Mouse (Mus musculus) MEL (cell line): ENCODE results near the gene Itga2b. TPM values are rescaled to one million over a fixed set of nuclear protein-coding genes. Genes with fewer than 3 reads are reported as not detected.

Experiments used
- DNase-seq: peaks from one replicate; pipeline ENCODE4 v3.0.0; 2011; ENCODE audit warnings: low read depth, low spot score
- H3K27ac ChIP-seq: 2 replicates; pipeline ENCODE4 v1.5.1; 2012; ENCODE audit warnings: low read depth, mild to moderate bottlenecking, control low read depth, low read length, moderate library complexity; ENCODE audit not compliant: control insufficient read depth
- H3K27me3 ChIP-seq, 2 experiments: fragments of 150-350 bp in 1 of 2; sonication (generic) in 1 of 2; 2 replicates each; pipeline ENCODE4 v1.6.1; 2012; ENCODE audit warnings: low read length in 2 of 2, mild to moderate bottlenecking in 2 of 2, improper control_type of control experiment in 1 of 2, moderate library complexity in 1 of 2; ENCODE audit not compliant: insufficient read depth in 2 of 2, control insufficient read depth in 1 of 2
- H3K36me3 ChIP-seq, 2 experiments: 2 replicates each; pipeline ENCODE4 v1.6.1; 2012 to 2014; ENCODE audit warnings: low read length in 2 of 2, improper control_type of control experiment in 1 of 2, inconsistent platforms in 1 of 2, mild to moderate bottlenecking in 1 of 2; ENCODE audit not compliant: insufficient read depth in 2 of 2, control insufficient read depth in 1 of 2
- H3K4me1 ChIP-seq, 2 experiments: fragments of 150-350 bp in 1 of 2; sonication (generic) in 1 of 2; 2 replicates each; pipeline ENCODE4 v1.6.1; 2012; ENCODE audit warnings: low read length in 2 of 2, improper control_type of control experiment in 1 of 2, mild to moderate bottlenecking in 1 of 2; ENCODE audit not compliant: insufficient read depth in 2 of 2, control insufficient read depth in 1 of 2
- H3K4me3 ChIP-seq, 2 experiments: fragments of 150-350 bp in 1 of 2; sonication (generic) in 1 of 2; 2 replicates each; pipeline ENCODE4 v1.5.1; 2012; ENCODE audit warnings: low read depth in 2 of 2, low read length in 2 of 2, mild to moderate bottlenecking in 2 of 2, moderate library complexity in 2 of 2, control low read depth in 1 of 2, improper control_type of control experiment in 1 of 2; ENCODE audit not compliant: control insufficient read depth in 1 of 2, insufficient read depth in 1 of 2
- H3K79me2 ChIP-seq: 2 replicates; pipeline ENCODE4 v1.6.1; 2012; ENCODE audit warnings: mild to moderate bottlenecking, low read length, moderate library complexity; ENCODE audit not compliant: control insufficient read depth, poor library complexity, insufficient read depth
- H3K9ac ChIP-seq: 2 replicates; pipeline ENCODE4 v1.6.1; 2012; ENCODE audit warnings: low read depth, mild to moderate bottlenecking, control low read depth, low read length, moderate library complexity; ENCODE audit not compliant: control insufficient read depth, poor library complexity, severe bottlenecking
- H3K9me3 ChIP-seq: fragments of 150-350 bp; sonication (generic); replicated peaks from 2 replicates; pipeline ENCODE4 v1.6.1; 2012; ENCODE audit warnings: mild to moderate bottlenecking, low read length, improper control_type of control experiment, moderate library complexity; ENCODE audit not compliant: insufficient read depth
- E2F4 ChIP-seq: IDR thresholded peaks from 2 replicates; pipeline ENCODE4 v1.6.1; 2011; ENCODE audit warnings: low read depth, low read length, improper control_type of control experiment, borderline replicate concordance
- GATA1 ChIP-seq: IDR thresholded peaks from 2 replicates; pipeline ENCODE4 v1.6.1; 2011; ENCODE audit warnings: low read depth, low read length, improper control_type of control experiment
- JUND ChIP-seq: IDR thresholded peaks from 2 replicates; pipeline ENCODE4 v1.6.1; 2011; ENCODE audit warnings: low read depth, mild to moderate bottlenecking, improper control_type of control experiment, low read length
- NELFE ChIP-seq: IDR thresholded peaks from 2 replicates; pipeline ENCODE4 v1.6.1; 2011; ENCODE audit warnings: low read depth, low read length, improper control_type of control experiment
- NRF1 ChIP-seq: IDR thresholded peaks from 2 replicates; pipeline ENCODE4 v1.6.1; 2014; ENCODE audit warnings: low read depth, mild to moderate bottlenecking, inconsistent platforms, low read length, improper control_type of control experiment, moderate library complexity; ENCODE audit not compliant: poor library complexity, insufficient read depth, severe bottlenecking
- POLR2AphosphoS2 ChIP-seq: IDR thresholded peaks from 2 replicates; pipeline ENCODE4 v1.6.1; 2011; ENCODE audit warnings: low read length, improper control_type of control experiment
- UBTF ChIP-seq: IDR thresholded peaks from 2 replicates; pipeline ENCODE4 v1.6.1; 2012; ENCODE audit warnings: low read depth, mild to moderate bottlenecking, inconsistent platforms, low read length, improper control_type of control experiment, moderate library complexity, borderline replicate concordance; ENCODE audit not compliant: insufficient read depth
- polyA plus RNA-seq, 2 experiments: library from polyadenylated mRNA; stranded (reverse) in 1 of 2; unstranded in 1 of 2; fragments of >175 nt in 1 of 2; fragments of >200 nt in 1 of 2; gene quantifications; 2 replicates each; pipeline versions ENCODE4 v1.2.1 to v1.2.4; 2012; ENCODE audit warnings: low replicate concordance in 2 of 2, low read depth in 1 of 2; ENCODE audit not compliant: insufficient read length in 2 of 2, insufficient read depth in 1 of 2, missing spikeins in 1 of 2
- total RNA-seq: library from RNA; depleted of rRNA; stranded (reverse); fragments of 300-350 nt; gene quantifications from 2 replicates; pipeline ENCODE4 v1.2.3, GENCODE M21; 2012; rRNA removed

The Itga2b gene
- total and polyA plus RNA-seq, 3 experiments = 10.7 to 55.7 TPM; not detected in 1

GRCm38 (mm10) chr11:102403657-102404056, 66.3 kb downstream of the Itga2b start:
- DNase-seq = no peak
- Histone ChIP-seq H3K9ac (no peak overlapping the region), H3K27ac (no peak overlapping the region), H3K4me1 (peaks cover 0 to 5% of the 10 kb centered on the region in 2 experiments; a peak in 3 of 4 replicates), H3K4me3 (no peak overlapping the region), H3K79me2 (peaks cover 19% of the 10 kb centered on the region), H3K9me3 (no peaks in the 10 kb centered on the region), H3K27me3 (no peaks in the 10 kb centered on the region), H3K36me3 (peaks cover 0 to 5% of the 10 kb centered on the region in 2 experiments; a peak in 2 of 4 replicates)
- TF ChIP-seq POLR2AphosphoS2 (no peak), NELFE (no peak), GATA1 (no peak), UBTF (no peak), NRF1 (no peak), E2F4 (no peak), JUND (no peak)

Other genes with a start within 250 kb of the Itga2b start
- 9.1 and 10.4 TPM in 2 replicates for gene Hdac5, start 240.0 kb downstream of the Itga2b start, total RNA-seq
- gene Hdac5, start 240.0 kb downstream of the Itga2b start, polyA plus RNA-seq = 10 to 100 TPM in 1 of 2 experiments, not detected in 1; 29.3 TPM
- 19.5 and 20.0 TPM in 2 replicates for gene BC030867, start 221.2 kb downstream of the Itga2b start, total RNA-seq
- 10 to 100 TPM; 36.2 to 51.7 TPM for gene BC030867, start 221.2 kb downstream of the Itga2b start, polyA plus RNA-seq
- gene Asb16, start 201.4 kb downstream of the Itga2b start, total RNA-seq = 3.9 and 4.4 TPM in 2 replicates
- 1 to 10 TPM in 1 of 2 experiments, not detected in 1; 8.5 TPM for gene Asb16, start 201.4 kb downstream of the Itga2b start, polyA plus RNA-seq
- 27.0 and 29.3 TPM in 2 replicates for gene Tmub2, start 185.2 kb downstream of the Itga2b start, total RNA-seq
- 10 to 100 TPM in 1 of 2 experiments, not detected in 1; 40.5 TPM for gene Tmub2, start 185.2 kb downstream of the Itga2b start, polyA plus RNA-seq
- 40.5 and 46.7 TPM in 2 replicates for gene Atxn7l3, start 173.5 kb downstream of the Itga2b start, total RNA-seq
- gene Atxn7l3, start 173.5 kb downstream of the Itga2b start, polyA plus RNA-seq = 10 to 100 TPM; 39.4 to 53.0 TPM
- gene Ubtf, start 150.4 kb downstream of the Itga2b start, total RNA-seq = 151 and 189 TPM in 2 replicates
- gene Ubtf, start 150.4 kb downstream of the Itga2b start, polyA plus RNA-seq = 100 to 1,000 TPM in 1 of 2 experiments, 10 to 100 TPM in 1; 76.5 to 145 TPM
- gene Slc4a1, start 103.9 kb downstream of the Itga2b start, total RNA-seq = 0.23 and 0.36 TPM in 2 replicates
- gene Slc4a1, start 103.9 kb downstream of the Itga2b start, polyA plus RNA-seq = under 1 TPM in 1 of 2 experiments, not detected in 1; 0.35 TPM
- 0.39 and 0.42 TPM in 2 replicates for gene Rundc3a, start 76.7 kb downstream of the Itga2b start, total RNA-seq
- gene Rundc3a, start 76.7 kb downstream of the Itga2b start, polyA plus RNA-seq = 1 to 10 TPM in 1 of 2 experiments, not detected in 1; 2.1 TPM
- gene Slc25a39, start 62.2 kb downstream of the Itga2b start, total RNA-seq = 174 and 183 TPM in 2 replicates
- gene Slc25a39, start 62.2 kb downstream of the Itga2b start, polyA plus RNA-seq = 100 to 1,000 TPM in 1 of 2 experiments, not detected in 1; 325 TPM
- 14.5 and 14.7 TPM in 2 replicates for gene Grn, start 39.8 kb downstream of the Itga2b start, total RNA-seq
- gene Grn, start 39.8 kb downstream of the Itga2b start, polyA plus RNA-seq = 10 to 100 TPM in 1 of 2 experiments, not detected in 1; 42.1 TPM
- 1.8 and 2.0 TPM in 2 replicates for gene Fam171a2, start 22.4 kb downstream of the Itga2b start, total RNA-seq
- gene Fam171a2, start 22.4 kb downstream of the Itga2b start, polyA plus RNA-seq = 1 to 10 TPM in 1 of 2 experiments, not detected in 1; 8.8 TPM
- 17.9 and 20.3 TPM in 2 replicates for gene Gpatch8, start 86.3 kb upstream of the Itga2b start, total RNA-seq
- 10 to 100 TPM; 25.8 to 29.7 TPM for gene Gpatch8, start 86.3 kb upstream of the Itga2b start, polyA plus RNA-seq
- 0.33 and 0.35 TPM in 2 replicates for gene Gm11627, start 109.3 kb upstream of the Itga2b start, total RNA-seq
- under 1 TPM in 1 of 2 experiments, not detected in 1; 0.13 TPM for gene Gm11627, start 109.3 kb upstream of the Itga2b start, polyA plus RNA-seq
- gene Fzd2, start 134.3 kb upstream of the Itga2b start, total RNA-seq = not detected in 2 replicates
- not detected for gene Fzd2, start 134.3 kb upstream of the Itga2b start, polyA plus RNA-seq
- not detected in 2 replicates for gene Meioc, start 193.6 kb upstream of the Itga2b start, total RNA-seq
- under 1 TPM in 1 of 2 experiments, not detected in 1; 0.06 TPM for gene Meioc, start 193.6 kb upstream of the Itga2b start, polyA plus RNA-seq
- 35.2 and 41.7 TPM in 2 replicates for gene Ccdc43, start 227.7 kb upstream of the Itga2b start, total RNA-seq
- gene Ccdc43, start 227.7 kb upstream of the Itga2b start, polyA plus RNA-seq = 10 to 100 TPM in 1 of 2 experiments, not detected in 1; 39.3 TPM